Mouse (Mus musculus): ENCODE data around the gene Def8. TPM values are rescaled to one million over a fixed set of nuclear protein-coding genes. Genes with fewer than 3 reads are reported as not detected.
A peak's percentile ranks its signal among the peaks of the same experiment; 100 is the strongest.
"Not testable (repeated sequence)": the region's sequence is repeated elsewhere in the genome, so short reads cannot be mapped to it uniquely, and the experiment has no call there.

The Def8 gene
- total RNA-seq, 2 experiments from 2014 or later = 67.5 to 69.4 TPM

DNA sequence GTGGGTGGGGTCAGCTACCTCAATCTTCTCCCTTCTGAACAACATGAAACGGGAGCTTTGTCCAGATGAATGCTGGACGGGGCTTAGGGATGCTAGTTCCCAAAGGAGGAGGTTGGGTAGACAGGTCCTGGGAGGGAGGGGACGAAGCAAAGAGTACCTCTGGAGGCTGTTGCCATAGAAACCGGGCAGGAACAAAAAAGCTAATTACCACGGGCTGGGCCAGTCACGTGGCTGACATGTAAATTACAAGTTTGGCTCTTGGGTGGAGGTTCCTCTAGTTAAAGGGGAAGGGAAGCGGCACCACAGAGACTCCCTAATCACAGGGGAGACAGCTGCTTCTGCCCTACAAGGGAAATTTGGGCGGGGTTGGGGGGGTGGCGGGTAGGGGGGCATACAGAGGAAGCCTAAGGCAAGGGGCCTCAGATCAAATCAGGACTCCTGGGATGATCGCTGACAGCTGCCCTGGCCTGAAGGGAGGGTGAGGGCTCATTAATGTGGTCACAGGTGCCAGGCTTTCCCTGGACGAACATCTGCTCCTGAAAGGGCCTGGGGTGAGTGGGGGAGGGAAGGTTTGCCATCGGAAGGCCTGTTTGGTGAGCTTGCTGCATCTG is 10.7 kb upstream of the Def8 start:
- DNase-seq (ENCODE audit: low spot score in 2 of 2) = peak; percentile 58 to 67

DNA sequence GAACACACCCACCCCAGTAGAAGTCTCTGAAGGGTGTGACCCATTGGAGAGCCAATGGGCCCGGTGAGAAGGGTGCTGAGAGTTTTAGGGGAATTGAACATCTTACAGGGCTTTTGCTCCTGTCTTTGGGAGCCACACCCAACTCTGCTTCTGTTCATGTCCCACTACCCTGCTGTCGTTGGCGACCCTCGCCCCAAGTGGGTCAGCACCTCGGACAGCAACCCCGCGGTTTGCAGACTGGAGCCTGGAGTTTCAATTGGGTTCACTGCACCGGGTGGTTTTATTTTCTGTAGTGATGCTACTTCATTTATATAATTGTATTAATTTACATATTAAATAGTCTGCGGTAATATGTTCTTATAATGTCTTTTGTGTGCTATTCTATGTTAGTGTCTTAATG is 9.1 kb upstream of the Def8 start:
- no peak for DNase-seq (ENCODE audit: low spot score in 2 of 2)

- not testable (repeated sequence) for DNase-seq (ENCODE audit: low spot score in 2 of 2)
These were observed 8.2 kb upstream of the Def8 start for GRCm38 (mm10) chr8:123414997-123415696.

- no peak for DNase-seq (ENCODE audit: low spot score in 2 of 2)
These were observed 7.1 kb upstream of the Def8 start for GRCm38 (mm10) chr8:123415967-123416943.

DNA sequence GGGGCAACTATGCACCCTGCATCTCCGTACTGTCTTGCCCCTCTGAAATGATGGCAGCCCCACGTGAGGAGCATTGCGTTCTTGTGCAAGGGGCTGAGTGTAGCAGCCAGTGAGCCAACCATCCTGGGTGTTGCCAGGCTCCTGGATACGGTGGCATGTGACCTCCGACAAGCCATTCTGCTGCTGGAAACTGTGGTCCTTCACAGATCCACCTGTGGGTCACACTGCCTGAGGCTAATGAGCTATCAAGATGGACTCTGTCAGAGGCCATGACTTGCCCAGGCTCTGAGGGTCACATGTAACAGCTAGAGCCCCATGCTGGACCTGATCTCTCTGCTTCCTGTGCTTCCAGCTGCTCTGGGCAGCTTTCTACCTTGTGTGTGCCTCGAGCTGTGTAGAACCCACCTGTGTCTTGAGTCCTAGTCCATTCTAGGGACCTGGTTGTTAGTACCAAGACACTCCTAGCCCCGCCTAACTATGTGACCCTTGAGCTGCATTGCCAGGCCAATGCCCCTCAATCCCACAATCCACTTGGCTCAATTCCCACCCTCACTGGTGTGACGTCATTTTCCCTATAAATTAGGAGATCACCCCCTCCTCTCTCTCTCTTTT is 6.3 kb upstream of the Def8 start:
- no peak for DNase-seq (ENCODE audit: low spot score in 2 of 2)

DNA sequence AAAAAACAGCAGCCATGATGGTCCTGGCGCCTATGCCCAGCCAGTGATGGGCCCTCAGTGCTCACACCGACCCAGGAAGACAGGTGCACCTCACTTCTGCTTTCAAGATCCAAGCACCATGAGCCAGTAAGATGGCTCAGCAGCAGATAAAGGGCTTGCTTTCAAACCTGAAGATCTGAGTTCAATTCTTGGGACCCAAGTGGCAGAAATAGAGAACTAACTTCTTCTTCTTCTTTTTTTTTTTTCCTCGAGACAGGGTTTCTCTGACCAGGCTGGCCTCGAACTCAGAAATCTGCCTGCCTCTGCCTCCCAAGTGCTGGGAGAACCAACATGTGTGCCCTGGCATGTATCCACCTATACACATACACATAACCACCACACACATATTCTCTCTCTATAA is 3.6 kb upstream of the Def8 start:
- DNase-seq (ENCODE audit: low spot score in 2 of 2) = no peak

- no peak for DNase-seq (ENCODE audit: low spot score in 2 of 2)
These were observed 2.6 kb upstream of the Def8 start for GRCm38 (mm10) chr8:123420525-123421281.

DNA sequence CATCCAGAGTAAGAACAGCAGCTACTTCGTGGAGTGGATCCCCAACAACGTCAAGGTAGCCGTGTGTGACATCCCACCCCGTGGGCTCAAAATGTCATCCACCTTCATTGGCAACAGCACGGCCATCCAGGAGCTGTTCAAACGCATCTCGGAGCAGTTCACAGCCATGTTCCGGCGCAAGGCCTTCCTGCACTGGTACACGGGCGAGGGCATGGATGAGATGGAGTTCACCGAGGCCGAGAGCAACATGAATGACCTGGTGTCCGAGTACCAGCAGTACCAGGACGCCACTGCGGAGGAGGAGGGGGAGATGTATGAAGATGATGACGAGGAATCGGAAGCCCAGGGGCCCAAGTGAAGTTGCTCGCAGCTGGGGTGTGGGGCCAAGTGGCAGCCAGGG is 2.0 kb upstream of the Def8 start:
- DNase-seq (ENCODE audit: low spot score in 2 of 2) = no peak

DNA sequence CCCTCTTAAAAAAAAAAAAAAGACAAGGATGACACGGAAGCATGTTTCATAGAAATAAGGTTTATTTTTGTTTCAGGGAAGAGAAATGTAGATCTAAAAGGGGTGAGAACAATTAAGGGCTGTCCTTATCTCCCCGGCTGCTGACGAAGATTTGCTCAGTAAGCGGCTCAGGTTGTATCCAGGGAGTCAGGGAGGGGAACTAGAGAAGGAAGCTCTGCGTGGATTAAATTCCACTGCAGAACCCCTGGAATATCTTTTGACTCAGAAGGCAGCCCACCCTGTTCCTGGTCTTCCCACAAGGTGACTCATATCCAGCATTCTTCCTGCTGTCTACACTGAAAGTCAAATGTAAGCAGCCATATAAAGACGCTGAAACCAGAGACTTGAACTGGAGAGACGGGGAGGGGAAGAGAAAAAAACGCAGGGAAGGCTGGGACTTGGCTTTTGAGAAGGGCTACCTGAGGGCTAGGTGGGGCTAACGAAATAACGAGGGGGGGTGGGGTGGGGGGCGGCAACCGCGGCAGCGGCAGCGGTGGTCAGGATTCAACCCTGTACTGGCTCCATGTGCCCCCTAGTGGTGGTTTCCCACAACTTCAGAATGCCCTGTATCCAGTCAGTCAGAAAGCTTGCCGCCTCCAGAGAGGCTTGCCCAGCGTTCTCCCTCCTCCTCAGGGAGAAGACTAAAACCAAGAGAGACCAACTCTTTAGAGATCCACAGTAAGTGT is 1.1 kb upstream of the Def8 start:
- peak; percentile 77 to 81 for DNase-seq (ENCODE audit: low spot score in 2 of 2)

- DNase-seq (ENCODE audit: low spot score in 2 of 2) = no peak
These were observed 557 bp upstream of the Def8 start for GRCm38 (mm10) chr8:123422781-123423159.

DNA sequence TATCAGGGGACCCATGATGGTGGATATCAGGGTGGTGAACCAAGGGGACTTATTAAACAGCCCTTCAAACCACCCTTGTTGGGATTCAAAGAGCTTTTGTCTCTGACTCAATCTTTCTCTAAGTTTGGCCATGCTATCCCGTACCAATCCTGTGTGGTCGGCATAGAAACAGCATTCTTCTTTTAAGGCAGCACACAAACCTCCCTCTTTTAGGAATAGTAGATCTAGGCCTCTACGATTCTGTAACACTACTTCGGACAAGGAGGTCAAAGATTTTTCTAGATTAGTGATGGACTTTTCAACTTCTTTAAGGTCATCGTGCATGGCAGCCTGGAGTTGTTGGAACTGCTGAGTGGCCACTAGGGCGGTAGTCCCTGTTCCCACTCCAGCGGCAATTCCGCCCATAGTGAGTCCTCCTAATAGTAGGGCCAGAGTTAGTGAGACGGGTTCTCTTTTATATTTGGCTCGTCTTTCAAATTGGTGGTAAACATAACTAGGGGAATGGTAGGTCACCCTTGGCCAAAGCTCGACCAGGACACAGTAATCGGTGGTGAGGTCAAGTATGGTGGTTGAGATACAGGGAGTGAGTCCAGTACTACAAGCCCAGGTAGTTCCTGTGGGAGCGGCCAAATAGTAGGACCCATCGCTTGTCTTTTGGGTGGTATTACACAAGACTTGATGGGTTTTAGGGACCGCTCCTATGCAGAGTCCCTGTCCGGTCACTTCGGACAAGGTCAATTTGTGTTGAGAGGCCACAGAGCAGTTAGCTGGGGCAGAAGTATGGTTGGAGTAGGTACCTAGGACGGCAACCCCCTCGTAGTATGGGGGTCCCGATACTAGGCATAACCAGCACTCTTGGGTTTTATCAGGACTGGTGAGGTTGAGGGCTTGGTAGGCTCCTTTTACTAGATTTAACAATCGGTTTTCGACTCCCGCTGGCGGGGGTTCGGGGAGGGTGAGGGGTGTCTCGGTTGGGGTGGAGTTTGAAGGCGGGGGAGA is 3.5 kb downstream of the Def8 start:
- DNase-seq (ENCODE audit: low spot score in 2 of 2) = no peak

DNA sequence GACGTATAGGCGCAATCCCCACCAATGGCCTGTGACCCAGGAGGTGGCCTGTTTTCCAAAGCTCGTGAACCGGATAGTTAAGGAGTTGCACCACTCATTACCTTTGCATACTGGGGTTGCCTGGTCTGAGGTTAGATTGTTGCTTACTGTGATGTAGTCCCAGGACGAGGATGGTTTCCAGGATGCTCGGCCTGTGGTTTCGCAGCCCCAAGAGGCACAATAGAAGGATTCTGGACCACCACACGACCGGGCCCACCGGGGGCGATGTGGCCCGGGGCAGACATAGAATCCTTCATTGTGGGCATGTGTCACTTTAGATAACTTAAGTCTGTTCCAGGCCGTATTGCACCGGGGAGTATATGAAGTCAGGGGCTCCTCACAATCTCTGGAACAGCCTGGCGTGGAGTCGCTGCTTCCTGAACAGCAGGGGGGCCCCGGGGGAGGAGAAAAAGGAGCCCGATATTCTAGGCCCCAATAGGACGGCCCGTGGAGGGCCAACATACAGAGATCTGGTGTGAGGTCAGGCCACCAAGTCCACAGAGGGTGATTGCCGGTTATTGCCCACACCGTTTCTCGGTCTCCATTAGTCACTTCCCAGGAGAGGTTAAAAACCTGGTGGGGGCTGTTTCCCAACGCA is 4.4 kb downstream of the Def8 start:
- no peak for DNase-seq (ENCODE audit: low spot score in 2 of 2)

DNA sequence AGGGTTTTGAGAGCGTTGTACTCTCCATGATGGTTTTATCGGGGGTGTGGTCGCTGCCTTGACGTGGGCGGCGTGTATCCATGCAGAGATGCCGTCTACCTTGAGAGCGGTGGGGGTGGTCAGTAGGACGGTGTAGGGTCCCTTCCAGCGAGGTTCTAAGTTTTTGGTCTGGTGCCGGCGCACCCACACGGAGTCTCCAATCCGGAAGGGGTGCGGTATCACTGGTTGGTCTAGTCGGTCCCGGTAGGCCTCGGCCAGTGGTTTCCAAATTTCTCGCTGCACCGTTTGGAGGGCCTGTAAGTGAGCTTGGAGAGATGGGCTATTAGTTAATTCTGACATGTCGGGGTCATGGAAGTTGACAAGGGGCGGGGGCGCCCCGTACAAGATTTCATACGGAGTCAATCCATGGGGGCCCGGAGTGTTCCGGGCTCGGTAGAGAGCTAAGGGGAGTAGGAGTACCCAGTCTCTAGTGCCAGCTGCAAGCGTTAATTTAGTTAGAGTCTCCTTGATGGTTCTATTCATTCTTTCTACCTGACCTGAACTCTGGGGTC is 5.1 kb downstream of the Def8 start:
- DNase-seq (ENCODE audit: low spot score in 2 of 2) = no peak

DNA sequence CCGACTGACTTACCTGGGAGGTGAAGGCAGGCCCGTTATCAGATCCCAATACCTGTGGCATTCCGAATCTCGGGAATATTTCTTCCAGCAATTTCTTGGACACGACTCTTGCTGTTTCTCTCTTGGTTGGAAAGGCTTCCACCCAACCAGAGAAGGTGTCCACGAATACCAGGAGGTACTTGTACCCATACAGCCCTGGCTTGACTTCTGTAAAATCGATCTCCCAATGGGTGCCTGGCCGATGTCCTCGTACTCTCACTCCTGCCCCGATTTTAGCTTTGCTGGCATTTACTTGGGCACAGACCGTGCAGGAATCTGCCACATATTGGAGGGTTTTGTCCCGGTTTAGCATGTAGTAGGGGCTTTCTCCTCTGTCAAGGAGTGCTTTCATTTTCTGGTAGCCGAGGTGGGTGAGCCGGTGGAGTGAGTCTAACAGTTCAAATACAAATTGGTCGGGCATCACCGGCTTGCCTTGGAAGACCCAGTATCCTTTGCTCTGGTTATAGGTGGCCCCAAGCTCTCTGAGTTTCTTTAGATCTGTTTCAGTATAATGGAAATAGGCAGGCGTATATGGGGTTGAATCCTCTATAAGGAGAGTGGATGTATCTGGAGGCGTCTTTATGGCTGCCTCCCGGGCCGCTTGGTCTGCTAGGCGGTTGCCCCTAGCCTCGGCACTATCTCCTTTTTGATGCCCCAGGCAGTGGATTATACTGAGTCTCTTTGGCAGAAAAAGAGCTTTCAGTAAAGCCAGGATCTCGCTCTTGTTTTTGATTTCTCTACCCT is 5.8 kb downstream of the Def8 start:
- no peak for DNase-seq (ENCODE audit: low spot score in 2 of 2)

- not testable (repeated sequence) for DNase-seq (ENCODE audit: low spot score in 2 of 2)
These were observed 6.3 kb downstream of the Def8 start for GRCm38 (mm10) chr8:123429722-123430013.

DNA sequence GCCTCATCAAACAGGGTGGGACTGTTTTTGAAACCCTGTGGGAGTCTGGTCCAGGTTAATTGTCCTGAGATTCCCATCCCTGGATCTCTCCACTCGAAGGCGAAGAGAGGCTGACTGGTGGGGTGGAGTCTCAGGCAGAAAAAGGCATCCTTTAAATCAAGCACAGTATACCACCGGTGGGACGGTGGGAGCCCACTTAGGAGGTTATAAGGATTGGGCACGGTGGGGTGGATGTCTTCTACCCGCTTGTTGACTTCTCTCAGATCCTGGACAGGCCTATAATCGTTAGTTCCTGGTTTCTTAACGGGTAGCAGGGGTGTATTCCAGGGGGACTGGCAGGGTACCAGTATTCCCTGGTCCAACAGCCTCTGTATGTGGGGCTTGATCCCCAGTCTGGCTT is 7.6 kb downstream of the Def8 start:
- not testable (repeated sequence) for DNase-seq (ENCODE audit: low spot score in 2 of 2)

GRCm38 (mm10) chr8:123431616-123432365 is 8.5 kb downstream of the Def8 start:
- DNase-seq (ENCODE audit: low spot score in 2 of 2) = no peak
